In genomic region chr5:133566506-133566905, GRCm38 (mm10) we compare ENCODE assay signal across 21 mouse cellular contexts.
A peak's percentile ranks its signal among the peaks of the same experiment; 100 is the strongest.
DNase-seq lines count a peak whose midpoint lies in the region; ATAC-seq and TF ChIP-seq lines count a peak whose summit lies in the region.
"Had no signal": no experiment of that assay in that cellular context is flagged by ENCODE, and none has a peak within 500 bp of the region (broad histone marks: within the 10 kb centered on the region; RNA-seq: fewer than 3 reads in every experiment).

No protein-coding gene starts in this region.

- H3K4me2 ChIP-seq in forebrain, embryonic 14.5 days (ENCODE audit: low read length): no peak overlapping the region
- H3K4me2 ChIP-seq in forebrain, embryonic 12.5 days: no peak overlapping the region
- H3K4me2 ChIP-seq: embryonic facial prominence, embryonic 13.5 days; embryonic facial prominence, embryonic 15.5 days; forebrain, embryonic 15.5 days had no signal

- 0 out of 2 replicates have a peak, but pooled peaks have one; percentile 20 for ATAC-seq in forebrain, embryonic 14.5 days
- ATAC-seq in forebrain, embryonic 12.5 days (ENCODE audit: low FRiP score): no peak
- ATAC-seq: forebrain, embryonic 15.5 days had no signal

- WGBS in forebrain, embryonic 14.5 days: 42% methylated on average over 4 of the region's 4 CpGs
- 62% methylated on average over 4 of the region's 4 CpGs for WGBS in forebrain, embryonic 12.5 days
- WGBS in heart, adult 2 months: 72% methylated on average over 4 of the region's 4 CpGs

- H3K9ac ChIP-seq in forebrain, embryonic 14.5 days (ENCODE audit: low read length): no peak overlapping the region
- no peak overlapping the region for H3K9ac ChIP-seq in forebrain, embryonic 12.5 days
- H3K9ac ChIP-seq in heart, adult 2 months (ENCODE audit: low read depth, low read length): no peak overlapping the region
- H3K9ac ChIP-seq: embryonic facial prominence, embryonic 13.5 days; embryonic facial prominence, embryonic 15.5 days; forebrain, embryonic 15.5 days had no signal

- H3K4me1 ChIP-seq in forebrain, embryonic 14.5 days (ENCODE audit: control insufficient read depth, insufficient read depth, low read length): no peaks in the 10 kb centered on the region
- H3K4me1 ChIP-seq in forebrain, embryonic 12.5 days: peaks cover 4% of the 10 kb centered on the region; the same call in 1 of the 2 replicates
- no peaks in the 10 kb centered on the region for H3K4me1 ChIP-seq in heart, adult 2 months (ENCODE audit: control insufficient read depth, insufficient read depth, low read length)
- H3K4me1 ChIP-seq: embryonic facial prominence, embryonic 13.5 days; embryonic facial prominence, embryonic 15.5 days had no signal

- H3K27ac ChIP-seq in forebrain, embryonic 14.5 days (ENCODE audit: low read depth, low read length): no peak overlapping the region
- no peak overlapping the region for H3K27ac ChIP-seq in forebrain, embryonic 12.5 days
- no peak overlapping the region for H3K27ac ChIP-seq in heart, adult 2 months
- H3K27ac ChIP-seq: embryonic facial prominence, embryonic 13.5 days; embryonic facial prominence, embryonic 15.5 days; forebrain, embryonic 15.5 days had no signal

- no peaks in the 10 kb centered on the region for H3K79me2 ChIP-seq in heart, adult 2 months (replicated peaks; ENCODE audit: control insufficient read depth, insufficient read depth, low read length)

- TF ChIP-seq POLR2A in heart, adult 2 months (IDR thresholded peaks at IDR 0.05; ENCODE audit: insufficient read depth, low read depth, low read length): no peak

- no peak for TF ChIP-seq EP300 in heart, adult 2 months (IDR thresholded peaks at IDR 0.05; ENCODE audit: insufficient read depth, low read depth, low read length)

- intact Hi-C loops in heart, adult 2 months (cut with DNase I): no loop called here

- no peak for TF ChIP-seq CTCF in heart, adult 2 months (IDR thresholded peaks at IDR 0.05)

- peak; percentile 50 for DNase-seq in forebrain, embryonic 14.5 days (ENCODE audit: low spot score)
- DNase-seq in heart, adult 11 months: peak; percentile 40
- no peak for DNase-seq in heart, adult 2 months
- peak; percentile 72 for DNase-seq in MN1 (ENCODE audit: low spot score)
- DNase-seq in Muller cell, postnatal 12 days (ENCODE audit: inconsistent ontology term): peak; percentile 12
- no peak for DNase-seq in cerebellum, postnatal 36 days
- DNase-seq in right cerebral cortex, postnatal 36 days (ENCODE audit: low spot score in 2 of 2): no peak
- DNase-seq: adrenal gland, adult 8-10 months; adrenal gland, postnatal 14 days; adrenal gland, postnatal 36 days; cerebellum, adult 11-12 months; cerebellum, adult 2 months; cerebellum, adult 9-10 months; cerebellum, postnatal 10 days; cerebellum, postnatal 25 days; embryo, embryonic 11 days had no signal

- H3K9me3 ChIP-seq in forebrain, embryonic 14.5 days (replicated peaks; ENCODE audit: control insufficient read depth, low read length): no peaks in the 10 kb centered on the region
- no peaks in the 10 kb centered on the region for H3K9me3 ChIP-seq in forebrain, embryonic 12.5 days
- H3K9me3 ChIP-seq: embryonic facial prominence, embryonic 13.5 days; embryonic facial prominence, embryonic 15.5 days; forebrain, embryonic 15.5 days had no signal

- no peaks in the 10 kb centered on the region for H3K27me3 ChIP-seq in forebrain, embryonic 14.5 days (replicated peaks; ENCODE audit: control insufficient read depth, insufficient read depth, low read length)
- no peaks in the 10 kb centered on the region for H3K27me3 ChIP-seq in forebrain, embryonic 12.5 days
- H3K27me3 ChIP-seq in heart, adult 2 months (ENCODE audit: control insufficient read depth, insufficient read depth, low read length): no peaks in the 10 kb centered on the region
- H3K27me3 ChIP-seq: embryonic facial prominence, embryonic 13.5 days; embryonic facial prominence, embryonic 15.5 days; forebrain, embryonic 15.5 days had no signal

- H3K36me3 ChIP-seq in forebrain, embryonic 14.5 days (ENCODE audit: control insufficient read depth, insufficient read depth, low read length): no peaks in the 10 kb centered on the region
- no peaks in the 10 kb centered on the region for H3K36me3 ChIP-seq in forebrain, embryonic 12.5 days (replicated peaks)
- H3K36me3 ChIP-seq in heart, adult 2 months (ENCODE audit: control insufficient read depth, insufficient read depth, low read length): no peaks in the 10 kb centered on the region
- H3K36me3 ChIP-seq: embryonic facial prominence, embryonic 13.5 days; embryonic facial prominence, embryonic 15.5 days; forebrain, embryonic 15.5 days had no signal

- H3K4me3 ChIP-seq in forebrain, embryonic 14.5 days (ENCODE audit: low read depth, low read length): no peak overlapping the region
- H3K4me3 ChIP-seq in forebrain, embryonic 12.5 days (replicated peaks): no peak overlapping the region
- H3K4me3 ChIP-seq in heart, adult 2 months: no peak overlapping the region
- H3K4me3 ChIP-seq: embryonic facial prominence, embryonic 13.5 days; embryonic facial prominence, embryonic 15.5 days; erythroblast, embryonic 14.5 days; forebrain, embryonic 15.5 days had no signal

Comparison
In these comparisons a context has a peak if more than half of its experiments do, and no peak if none do; other contexts are left out.
1. DNase-seq: peak in forebrain, embryonic 14.5 days (single experiment), heart, adult 11 months (single experiment), MN1 (single experiment) and Muller cell, postnatal 12 days (single experiment); none in heart, adult 2 months (0 of 2), cerebellum, postnatal 36 days (0 of 2) and right cerebral cortex, postnatal 36 days (0 of 2).